Mouse (Mus musculus) intestine, postnatal 0 days (tissue): Measurements from ENCODE around the gene Nrp2. TPM values are rescaled to one million over a fixed set of nuclear protein-coding genes. Genes with fewer than 3 reads are reported as not detected.

Experiments
- ATAC-seq: fragments of 200-750 bp; cut with Nextera tagmentation; 2 replicates; pipeline ENCODE4 v1.8.0; 2017; ENCODE audit warnings: mild to moderate bottlenecking, moderate TSS enrichment, moderate library complexity
- H3K27ac ChIP-seq: fragments of 300-500 bp; sonication (generic); 2 replicates; pipeline ENCODE4 v1.5.1; 2014; ENCODE audit warnings: mild to moderate bottlenecking, low read depth, low read length, moderate library complexity
- H3K27me3 ChIP-seq: fragments of 300-500 bp; sonication (generic); replicated peaks from 2 replicates; pipeline ENCODE4 v1.6.1; 2014; ENCODE audit warnings: low read length, mixed read lengths; ENCODE audit not compliant: control insufficient read depth, insufficient read depth
- H3K36me3 ChIP-seq: fragments of 300-500 bp; sonication (generic); 2 replicates; pipeline ENCODE4 v1.6.1; 2014; ENCODE audit warnings: mild to moderate bottlenecking, moderate library complexity; ENCODE audit not compliant: control insufficient read depth, insufficient read depth
- H3K4me1 ChIP-seq: fragments of 300-500 bp; sonication (generic); replicated peaks from 2 replicates; pipeline ENCODE4 v1.6.1; 2014; ENCODE audit warnings: antibody characterized with exemption, low read length, mixed read lengths; ENCODE audit not compliant: control insufficient read depth, insufficient read depth
- H3K4me2 ChIP-seq: fragments of 300-500 bp; sonication (generic); replicated peaks from 2 replicates; pipeline ENCODE4 v1.6.1; 2014; ENCODE audit warnings: low read depth, mild to moderate bottlenecking, moderate library complexity
- H3K4me3 ChIP-seq: fragments of 300-500 bp; sonication (generic); 2 replicates; pipeline ENCODE4 v1.5.1; 2014; ENCODE audit warnings: low read depth, low read length
- H3K9ac ChIP-seq: fragments of 300-500 bp; sonication (generic); 2 replicates; pipeline ENCODE4 v1.6.1; 2014; ENCODE audit warnings: mild to moderate bottlenecking, low read depth, low read length
- H3K9me3 ChIP-seq: fragments of 300-500 bp; sonication (generic); 2 replicates; pipeline ENCODE4 v1.6.1; 2016; ENCODE audit warnings: mixed run types; ENCODE audit not compliant: control insufficient read depth
- CTCF ChIP-seq: sonication (generic); IDR thresholded peaks from 2 replicates; pipeline ENCODE4 v1.5.1; 2016; ENCODE audit warnings: low read depth, mild to moderate bottlenecking, control low read depth, antibody characterized with exemption, moderate library complexity
- WGBS: fragments of 180-500 bp; shearing (Covaris S2); extraction: QIAGEN DNeasy Blood & Tissue Kit; methylation state at CpG from one replicate; pipeline ENCODE4 v1.1.7; 2014; 5-methylcytosine and 5-hydroxymethylcytosine counted together
- polyA plus RNA-seq: library from polyadenylated mRNA; unstranded; fragments of >200 nt; fragmentation: Nextera tagmentation; extraction: Ambion mirVana; gene quantifications from 2 replicates; pipeline ENCODE4 v1.2.1, GENCODE M21; 2015

Nrp2 gene
- polyA plus RNA-seq, 1 experiment from 2014 or later = 11.7 TPM

DNA sequence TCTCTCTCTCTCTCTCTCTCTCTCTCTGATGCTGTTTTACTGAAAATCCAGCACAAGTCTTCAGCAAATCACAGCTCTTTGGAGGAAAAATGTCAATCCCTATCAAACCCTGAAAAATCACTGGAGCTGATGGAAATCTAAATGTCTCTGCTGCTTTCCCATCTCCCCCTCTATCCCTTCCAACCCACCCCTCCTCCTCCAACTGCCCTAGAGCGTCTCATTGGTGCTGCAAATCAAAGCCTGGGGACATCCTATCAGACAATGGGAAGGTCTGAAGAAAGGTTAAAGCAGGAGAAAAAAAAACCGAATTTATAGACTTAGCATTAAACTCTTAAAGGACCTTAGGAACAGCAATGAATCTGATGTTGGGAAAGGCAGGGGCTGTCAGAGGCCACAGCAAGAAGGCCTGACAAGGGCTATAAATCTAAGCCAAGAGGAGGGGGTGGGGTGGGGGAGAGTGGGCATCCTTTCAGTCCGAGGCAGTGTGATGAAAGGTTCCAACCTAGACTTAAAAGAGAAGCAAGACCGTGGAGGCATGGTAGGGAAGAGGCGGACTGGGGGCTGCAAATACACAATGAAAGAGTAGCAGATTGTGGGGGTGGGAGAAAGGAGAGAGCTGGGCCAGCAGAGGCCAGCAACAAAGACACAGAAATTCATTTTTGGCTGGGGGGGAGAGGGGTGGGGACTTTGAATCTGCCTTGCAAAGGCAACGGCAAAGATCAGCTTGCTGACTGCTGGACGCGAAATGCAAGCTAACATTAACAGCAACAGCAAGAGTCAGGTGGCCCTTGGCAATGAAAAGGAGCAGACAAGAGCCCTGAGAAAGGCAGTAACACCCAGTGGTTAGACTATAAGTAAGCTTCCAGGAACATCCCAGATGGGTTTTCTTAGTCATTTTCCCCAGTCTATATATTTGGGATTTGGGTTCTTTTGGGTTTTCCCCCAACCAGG lies 148.2 kb downstream of the Nrp2 start:
- Histone ChIP-seq H3K27me3 (no peaks in the 10 kb centered on the region), H3K4me1 (no peaks in the 10 kb centered on the region), H3K4me3 (no peak overlapping the region), H3K9ac (no peak overlapping the region), H3K9me3 (no peaks in the 10 kb centered on the region), H3K4me2 (no peak overlapping the region), H3K36me3 (no peaks in the 10 kb centered on the region), H3K27ac (no peak overlapping the region)
- ATAC-seq = no peak
- no peak for TF ChIP-seq CTCF
- 51% methylated on average over 8 of the region's 8 CpGs for WGBS

DNA sequence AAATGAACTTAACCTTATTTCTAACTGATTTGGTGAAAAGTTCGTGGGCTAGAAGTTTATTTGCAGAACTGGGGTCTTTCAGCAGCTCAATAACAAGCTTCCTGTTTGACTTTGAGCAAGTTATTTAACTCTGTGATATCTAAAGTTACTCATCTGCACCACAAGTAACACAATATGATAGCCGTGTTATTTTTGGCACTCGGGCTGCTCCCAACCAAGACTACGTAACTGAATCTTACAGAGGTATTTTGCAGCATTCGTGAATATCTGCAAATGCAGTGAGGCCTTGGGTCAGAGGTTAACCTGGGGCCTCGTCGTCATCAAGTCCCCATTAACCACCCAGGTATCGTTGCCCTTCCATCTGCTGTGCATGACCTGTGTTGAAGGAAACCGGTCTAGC lies 150.3 kb downstream of the Nrp2 start:
- 58% methylated on average over 9 of the region's 9 CpGs for WGBS
- H3K27ac ChIP-seq = no peak overlapping the region
- H3K4me2 ChIP-seq = no peak overlapping the region
- H3K4me3 ChIP-seq = no peak overlapping the region
- no peak for TF ChIP-seq CTCF
- H3K36me3 ChIP-seq = no peaks in the 10 kb centered on the region
- H3K4me1 ChIP-seq = no peaks in the 10 kb centered on the region
- no peaks in the 10 kb centered on the region for H3K27me3 ChIP-seq
- H3K9me3 ChIP-seq = no peaks in the 10 kb centered on the region
- no peak for ATAC-seq
- H3K9ac ChIP-seq = no peak overlapping the region

DNA sequence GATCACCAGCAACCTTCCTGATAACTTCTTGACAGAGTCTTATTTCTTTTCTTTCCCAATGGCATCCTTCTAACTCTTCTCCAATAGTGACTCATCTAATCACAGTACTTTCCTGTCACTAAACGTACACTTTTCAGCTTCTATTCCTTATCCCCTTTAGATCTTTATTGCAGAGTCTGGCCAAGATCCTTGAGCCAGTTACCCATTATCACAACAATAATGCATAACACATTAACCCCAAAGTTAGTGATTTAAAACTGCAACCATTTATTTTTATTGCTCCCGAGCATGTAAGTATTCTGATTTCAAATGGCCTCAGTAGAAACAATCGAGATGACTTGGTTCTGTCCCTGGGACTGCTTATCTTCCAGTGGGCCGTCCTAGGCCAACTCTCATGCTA lies 150.9 kb downstream of the Nrp2 start:
- no peaks in the 10 kb centered on the region for H3K36me3 ChIP-seq
- no peak for ATAC-seq
- no peaks in the 10 kb centered on the region for H3K27me3 ChIP-seq
- TF ChIP-seq CTCF = no peak
- no peak overlapping the region for H3K9ac ChIP-seq
- no peak overlapping the region for H3K4me2 ChIP-seq
- no peak overlapping the region for H3K4me3 ChIP-seq
- no peak overlapping the region for H3K27ac ChIP-seq
- no peaks in the 10 kb centered on the region for H3K9me3 ChIP-seq
- H3K4me1 ChIP-seq = no peaks in the 10 kb centered on the region
- WGBS = 33% methylated on average over 4 of the region's 4 CpGs

DNA sequence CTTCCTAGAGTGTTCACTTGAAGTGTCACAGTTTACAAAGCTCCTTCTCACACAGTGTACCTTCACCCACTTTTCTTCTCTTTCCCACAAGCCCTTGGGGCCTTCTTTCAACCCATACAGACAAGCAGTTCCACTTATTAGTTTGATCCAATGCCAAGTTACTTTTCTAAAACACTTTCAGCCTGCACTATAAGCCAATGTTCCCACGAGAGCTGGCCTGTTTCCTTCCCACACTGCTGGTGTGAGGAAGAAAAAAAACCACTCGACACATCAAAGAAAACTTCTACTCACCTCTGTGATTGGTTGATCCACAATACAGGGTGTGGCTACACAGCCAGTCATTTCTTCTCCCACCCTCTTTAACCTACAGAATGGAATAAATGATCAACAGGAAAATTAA lies 156.0 kb downstream of the Nrp2 start:
- Histone ChIP-seq H3K27ac (no peak overlapping the region), H3K4me3 (no peak overlapping the region), H3K9me3 (no peaks in the 10 kb centered on the region), H3K36me3 (no peaks in the 10 kb centered on the region), H3K4me1 (no peaks in the 10 kb centered on the region), H3K9ac (no peak overlapping the region), H3K4me2 (no peak overlapping the region), H3K27me3 (no peaks in the 10 kb centered on the region)
- no peak for ATAC-seq
- no peak for TF ChIP-seq CTCF
- 51% methylated on average over 2 of the region's 2 CpGs for WGBS

DNA sequence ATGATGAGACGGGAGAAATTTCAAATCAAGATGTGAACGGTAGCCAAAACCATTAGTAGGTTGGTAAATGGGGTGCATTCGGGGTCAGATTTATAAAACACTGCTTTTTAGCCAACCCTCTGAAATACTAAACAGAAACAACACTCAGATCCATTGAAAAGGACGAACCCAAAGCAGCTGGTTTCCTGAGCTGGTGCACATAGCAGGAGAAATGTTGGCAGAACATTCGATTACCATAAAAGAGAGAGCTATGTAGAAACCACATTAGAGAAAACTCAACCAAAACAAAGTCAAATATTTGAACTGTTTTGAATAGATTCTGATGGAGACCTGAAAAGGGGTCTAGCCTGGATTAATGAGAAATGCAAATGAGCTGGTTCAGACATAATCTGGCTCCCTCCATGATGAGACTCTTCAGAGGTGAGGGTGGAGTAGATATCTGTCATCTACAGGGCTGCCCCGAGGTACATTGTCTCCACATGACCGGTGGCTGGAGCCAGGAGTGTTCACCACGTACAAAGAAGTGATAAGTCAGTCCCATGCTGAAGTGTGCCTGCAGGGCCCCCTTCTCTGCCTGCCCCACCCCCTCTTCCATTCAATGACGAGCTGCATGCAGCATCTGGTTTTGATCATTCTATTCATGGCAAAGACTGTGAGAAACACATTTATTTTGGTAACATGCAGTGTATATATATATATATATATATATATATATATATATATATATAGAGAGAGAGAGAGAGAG lies 156.6 kb downstream of the Nrp2 start:
- Histone ChIP-seq H3K27me3 (no peaks in the 10 kb centered on the region), H3K4me3 (no peak overlapping the region), H3K36me3 (no peaks in the 10 kb centered on the region), H3K4me2 (no peak overlapping the region), H3K9me3 (no peaks in the 10 kb centered on the region), H3K4me1 (no peaks in the 10 kb centered on the region), H3K9ac (no peak overlapping the region), H3K27ac (no peak overlapping the region)
- no peak for ATAC-seq
- no peak for TF ChIP-seq CTCF
- WGBS = 63% methylated on average over 9 of the region's 9 CpGs

DNA sequence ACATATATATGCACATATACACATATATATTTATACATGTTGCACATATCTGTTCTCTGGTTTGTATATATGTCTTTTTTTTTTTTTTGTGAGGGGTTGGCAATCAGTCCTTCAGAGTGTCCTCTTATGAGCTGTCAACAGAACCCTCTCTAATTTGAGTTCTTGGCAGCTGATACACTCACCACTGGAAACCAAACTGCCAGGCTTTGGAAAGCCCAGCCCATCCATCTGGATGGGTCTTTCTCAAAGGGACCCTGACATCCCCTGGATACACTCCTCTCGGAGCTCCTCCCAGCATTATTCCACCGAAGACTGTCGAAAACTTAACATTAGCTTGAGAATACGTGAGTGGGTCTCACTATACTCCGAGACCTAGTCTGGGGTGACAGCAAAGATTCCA lies 157.2 kb downstream of the Nrp2 start:
- ATAC-seq = no peak
- H3K36me3 ChIP-seq = no peaks in the 10 kb centered on the region
- no peaks in the 10 kb centered on the region for H3K27me3 ChIP-seq
- no peaks in the 10 kb centered on the region for H3K4me1 ChIP-seq
- H3K27ac ChIP-seq = no peak overlapping the region
- TF ChIP-seq CTCF = no peak
- no peak overlapping the region for H3K4me3 ChIP-seq
- no peaks in the 10 kb centered on the region for H3K9me3 ChIP-seq
- WGBS = 69% methylated on average over 5 of the region's 5 CpGs
- no peak overlapping the region for H3K4me2 ChIP-seq
- no peak overlapping the region for H3K9ac ChIP-seq
